Mouse (Mus musculus) B cell, adult 2 months (primary cell): ENCODE results near the gene Fuz.

Experiments
- DNase-seq, 2 experiments: peaks; one replicate each; pipeline ENCODE4 v3.0.0; 2022

The Fuz gene

GRCm38 (mm10) chr7:44929204-44930151, 33.6 kb downstream of the Fuz start, which contains the start of gene Ap2a1:
TSS of gene Ap2a1 (minus strand) at chr7:44929496.
- peak; percentile 98 to 99 for DNase-seq

GRCm38 (mm10) chr7:44938680-44939079, 42.8 kb downstream of the Fuz start:
- no peak for DNase-seq

DNA sequence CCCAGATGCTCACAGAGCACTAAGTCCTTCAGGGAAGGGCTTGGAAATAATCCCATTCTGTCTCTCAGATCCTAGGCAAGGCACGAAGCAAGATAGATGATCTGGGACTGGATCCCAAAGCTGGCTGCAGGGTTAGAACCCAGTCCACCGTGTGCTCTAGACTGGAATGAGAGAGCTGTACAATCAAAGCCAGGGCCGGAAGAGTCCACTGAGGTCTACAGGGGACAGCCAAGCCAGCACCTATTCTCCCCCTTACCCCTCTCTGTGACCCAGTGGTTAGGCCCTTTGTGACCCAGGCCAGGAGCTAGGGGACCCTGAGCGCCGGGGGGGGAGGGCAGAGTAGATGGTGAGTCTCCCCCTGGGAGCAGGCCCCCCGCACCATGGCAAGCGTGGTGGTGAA, 47.0 kb downstream of the Fuz start, which contains the start of gene Tsks:
Gene Tsks (plus strand): TSS at position 301 of the 400 bp plus-strand sequence.
- DNase-seq = no peak

- DNase-seq = no peak
Observed at GRCm38 (mm10) chr7:44949922-44950321, 54.0 kb downstream of the Fuz start.

GRCm38 (mm10) chr7:44951960-44952359, 56.1 kb downstream of the Fuz start:
- peak; percentile 21 to 28 for DNase-seq
